8 mouse cellular contexts compared by ENCODE assay signal in genomic region chr9:106447348-106447747, GRCm38 (mm10). TPM values are rescaled to one million over a fixed set of nuclear protein-coding genes. Genes with fewer than 3 reads are reported as not detected.
DNase-seq lines count a peak whose midpoint lies in the region; ATAC-seq and TF ChIP-seq lines count a peak whose summit lies in the region.

TSS of gene Abhd14b (plus strand) at chr9:106447459.
TSS of gene Abhd14a (minus strand) at chr9:106447678.

- H3K36me3 ChIP-seq in heart, embryonic 11.5 days (ENCODE audit: control insufficient read depth, insufficient read depth, low read length) = no peaks in the 10 kb centered on the region
- no peaks in the 10 kb centered on the region for H3K36me3 ChIP-seq in kidney, embryonic 16.5 days (ENCODE audit: insufficient read depth, low read length)
- peaks cover 7% of the 10 kb centered on the region; the same call in 1 of the 2 replicates for H3K36me3 ChIP-seq in liver, adult 2 months (ENCODE audit: control insufficient read depth, insufficient read depth, low read length)
- H3K36me3 ChIP-seq in myocyte (ENCODE audit: control insufficient read depth, insufficient read depth) = no peaks in the 10 kb centered on the region
- H3K36me3 ChIP-seq in splenic B cell, adult 2 months (ENCODE audit: control insufficient read depth, insufficient read depth, low read length, poor library complexity, severe bottlenecking) = no peaks in the 10 kb centered on the region

- H3K4me2 ChIP-seq in heart, embryonic 11.5 days = peak within 1 kb of the TSS; percentile 85
- peak within 1 kb of the TSS; percentile 82 for H3K4me2 ChIP-seq in kidney, embryonic 16.5 days (replicated peaks; ENCODE audit: low read depth, low read length)
- peak within 1 kb of the TSS; percentile 99 for H3K4me2 ChIP-seq in myocyte (ENCODE audit: low read depth)

- WGBS in bone marrow, adult 2 months = under 1% methylated on average over 24 of the region's 24 CpGs
- under 1% methylated on average over 24 of the region's 24 CpGs for WGBS in heart, embryonic 11.5 days (ENCODE audit: insufficient replicate concordance)
- under 1% methylated on average over 24 of the region's 24 CpGs for WGBS in kidney, embryonic 16.5 days
- WGBS in liver, adult 2 months = under 1% methylated on average over 24 of the region's 24 CpGs

- H3K9me3 ChIP-seq in heart, embryonic 11.5 days (replicated peaks; ENCODE audit: control insufficient read depth, low read length) = no peaks in the 10 kb centered on the region
- H3K9me3 ChIP-seq in kidney, embryonic 16.5 days (ENCODE audit: low read length) = no peaks in the 10 kb centered on the region

- peak; percentile 48; the same call in 1 of the 2 replicates for TF ChIP-seq POLR2A in bone marrow, adult 2 months (IDR thresholded peaks at IDR 0.05; ENCODE audit: borderline replicate concordance, control insufficient read depth, low read depth, low read length)
- peak; percentile 57 for TF ChIP-seq POLR2A in embryonic fibroblast, embryonic 13.5 days (IDR thresholded peaks at IDR 0.05; ENCODE audit: low read depth, low read length)
- TF ChIP-seq POLR2A in liver, adult 2 months (IDR thresholded peaks at IDR 0.05; ENCODE audit: extremely low read depth, insufficient read depth, low read length) = peak; percentile 53; the same call in 1 of the 2 replicates
- peak; percentile 57 for TF ChIP-seq POLR2A in myocyte (IDR thresholded peaks at IDR 0.05; ENCODE audit: insufficient read length, low read depth)

- peaks cover 4% of the 10 kb centered on the region for H3K27me3 ChIP-seq in heart, embryonic 11.5 days (ENCODE audit: control insufficient read depth, insufficient read depth, low read length)
- no peaks in the 10 kb centered on the region for H3K27me3 ChIP-seq in kidney, embryonic 16.5 days (ENCODE audit: insufficient read depth, low read length)
- no peaks in the 10 kb centered on the region for H3K27me3 ChIP-seq in liver, adult 2 months (ENCODE audit: control insufficient read depth, insufficient read depth, low read length)
- H3K27me3 ChIP-seq in myocyte (ENCODE audit: control insufficient read depth, insufficient read depth, insufficient read length) = no peaks in the 10 kb centered on the region
- H3K27me3 ChIP-seq in splenic B cell, adult 2 months (ENCODE audit: control insufficient read depth, insufficient read depth, low read length, poor library complexity, severe bottlenecking) = no peaks in the 10 kb centered on the region

- peak; percentile 80 for ATAC-seq in heart, embryonic 11.5 days (replicated peaks; ENCODE audit: insufficient number of reproducible peaks, low FRiP score, low TSS enrichment)
- peak; percentile 89 for ATAC-seq in kidney, embryonic 16.5 days (ENCODE audit: low FRiP score, low TSS enrichment)

- H3K27ac ChIP-seq in bone marrow, adult 2 months (ENCODE audit: control insufficient read depth, insufficient read depth, low read depth, low read length, poor library complexity) = peak within 1 kb of the TSS; percentile 59; the same call in 1 of the 2 replicates
- H3K27ac ChIP-seq in embryonic fibroblast, embryonic 13.5 days (ENCODE audit: insufficient read depth, low read length) = peak within 1 kb of the TSS; percentile 66
- peak within 1 kb of the TSS; percentile 59 for H3K27ac ChIP-seq in heart, embryonic 11.5 days (ENCODE audit: low read depth, low read length)
- H3K27ac ChIP-seq in kidney, embryonic 16.5 days (ENCODE audit: low read length) = peak within 1 kb of the TSS; percentile 89
- H3K27ac ChIP-seq in liver, adult 2 months (replicated peaks; ENCODE audit: insufficient read depth, low read depth, low read length) = peak within 1 kb of the TSS; percentile 100

- H3ac ChIP-seq in myocyte (ENCODE audit: control insufficient read depth, insufficient read length) = no peak within 1 kb of the TSS

- TF ChIP-seq CTCF in bone marrow, adult 2 months (IDR thresholded peaks at IDR 0.05; ENCODE audit: control insufficient read depth, insufficient read depth, low read length) = peak; percentile 26; the same call in 1 of the 2 replicates
- peak; percentile 38; the same call in 1 of the 2 replicates for TF ChIP-seq CTCF in embryonic fibroblast, embryonic 13.5 days (IDR thresholded peaks at IDR 0.05; ENCODE audit: borderline replicate concordance, insufficient read depth, low read length)
- TF ChIP-seq CTCF in liver, adult 2 months (IDR thresholded peaks at IDR 0.05; ENCODE audit: low read depth, low read length) = peak; percentile 70

- peaks cover 3% of the 10 kb centered on the region; the same call in 1 of the 2 replicates for H3K4me1 ChIP-seq in bone marrow, adult 2 months (ENCODE audit: control insufficient read depth, insufficient read depth, low read length)
- peaks cover 18% of the 10 kb centered on the region for H3K4me1 ChIP-seq in embryonic fibroblast, embryonic 13.5 days (ENCODE audit: control insufficient read depth, insufficient read depth, low read length)
- H3K4me1 ChIP-seq in heart, embryonic 11.5 days (ENCODE audit: control insufficient read depth, insufficient read depth, low read length) = peaks cover 29% of the 10 kb centered on the region
- H3K4me1 ChIP-seq in kidney, embryonic 16.5 days (ENCODE audit: insufficient read depth, low read length) = peaks cover 67% of the 10 kb centered on the region
- peaks cover 32% of the 10 kb centered on the region for H3K4me1 ChIP-seq in liver, adult 2 months (ENCODE audit: control insufficient read depth, insufficient read depth, low read length)

- H3K9ac ChIP-seq in heart, embryonic 11.5 days (ENCODE audit: low read depth, low read length) = peak within 1 kb of the TSS; percentile 74
- H3K9ac ChIP-seq in kidney, embryonic 16.5 days (replicated peaks; ENCODE audit: low read length) = peak within 1 kb of the TSS; percentile 64
- peak within 1 kb of the TSS; percentile 93 for H3K9ac ChIP-seq in liver, adult 2 months (ENCODE audit: low read depth, low read length)

- peak within 1 kb of the TSS; percentile 57 for H3K4me3 ChIP-seq in bone marrow, adult 2 months (replicated peaks; ENCODE audit: control insufficient read depth, low read depth, low read length)
- H3K4me3 ChIP-seq in embryonic fibroblast, embryonic 13.5 days (ENCODE audit: insufficient read depth, low read length) = peak within 1 kb of the TSS; percentile 77
- H3K4me3 ChIP-seq in heart, embryonic 11.5 days (ENCODE audit: low read depth, low read length) = peak within 1 kb of the TSS; percentile 51
- peak within 1 kb of the TSS; percentile 66 for H3K4me3 ChIP-seq in kidney, embryonic 16.5 days (ENCODE audit: low read length)
- peak within 1 kb of the TSS; percentile 79 for H3K4me3 ChIP-seq in liver, adult 2 months (ENCODE audit: insufficient read depth, low read depth, low read length)
- H3K4me3 ChIP-seq in myocyte = peak within 1 kb of the TSS; percentile 40

- peak; percentile 94 for DNase-seq in A20 (ENCODE audit: low read depth, low spot score)
- DNase-seq in liver, adult 2 months (ENCODE audit: extremely low read depth, low read depth, low spot score) = peak; percentile 98
- DNase-seq in splenic B cell, adult 2 months (ENCODE audit: low read depth, low spot score) = peak; percentile 79

- H3K79me2 ChIP-seq in liver, adult 2 months (ENCODE audit: control insufficient read depth, insufficient read depth, low read length) = peaks cover 11% of the 10 kb centered on the region; the same call in 1 of the 2 replicates
- H3K79me2 ChIP-seq in myocyte (ENCODE audit: control insufficient read depth, insufficient read depth) = no peaks in the 10 kb centered on the region

TF ChIP-seq in myocyte, 11 proteins besides CTCF, POLR2A, EP300 and RAD21:
- TF ChIP-seq POLR2AphosphoS2 (IDR thresholded peaks at IDR 0.05; ENCODE audit: insufficient read length, low read depth) (peak; percentile 44), E2F4 (IDR thresholded peaks at IDR 0.05; ENCODE audit: insufficient read depth) (no peak), MYOD1 (IDR thresholded peaks at IDR 0.05; ENCODE audit: control insufficient read depth in 1 of 3, insufficient read length in 2 of 3, low read depth in 2 of 3) (peak in 1 of 3 experiments; percentile 8), USF1 (IDR thresholded peaks at IDR 0.05; ENCODE audit: low read depth) (peak; percentile 33)

RNA-seq across cellular contexts. Expression of gene Abhd14b, which starts in this region (rescaled TPM):
- polyA plus RNA-seq in bone marrow, adult 2 months (2011; ENCODE audit: insufficient read depth, insufficient read length, low replicate concordance, missing spikeins) = 4.9 and 6.5 TPM in 2 replicates
- 16.4 and 16.8 TPM in 2 replicates for polyA plus RNA-seq in embryonic fibroblast, embryonic 13.5 days (2011; ENCODE audit: insufficient read length, low read depth, missing spikeins)
- 4.7 and 5.0 TPM in 2 replicates for polyA plus RNA-seq in heart, embryonic 11.5 days (2014; fragmentation: Nextera tagmentation; extraction: Ambion mirVana)
- polyA plus RNA-seq in kidney, embryonic 16.5 days (2015; fragmentation: Nextera tagmentation; extraction: Ambion mirVana) = 45.5 and 48.3 TPM in 2 replicates
- total RNA-seq in liver, adult 2 months (2014; rRNA removed) = 129 and 183 TPM in 2 replicates
- polyA plus RNA-seq in liver, adult 2 months (2012; rRNA removed) = 402 and 415 TPM in 2 replicates
- 4.2 TPM for polyA plus RNA-seq in myocyte (2012; fragmentation: generic; extraction: Trizol)

RNA-seq across cellular contexts. Expression of gene Abhd14a, which starts in this region (rescaled TPM):
- polyA plus RNA-seq in bone marrow, adult 2 months (2011; ENCODE audit: insufficient read depth, insufficient read length, low replicate concordance, missing spikeins) = 4.4 and 16.3 TPM in 2 replicates
- 29.7 and 31.3 TPM in 2 replicates for polyA plus RNA-seq in embryonic fibroblast, embryonic 13.5 days (2011; ENCODE audit: insufficient read length, low read depth, missing spikeins)
- polyA plus RNA-seq in heart, embryonic 11.5 days (2014; fragmentation: Nextera tagmentation; extraction: Ambion mirVana) = 41.2 and 41.9 TPM in 2 replicates
- 68.8 and 70.3 TPM in 2 replicates for polyA plus RNA-seq in kidney, embryonic 16.5 days (2015; fragmentation: Nextera tagmentation; extraction: Ambion mirVana)
- 8.2 and 10.4 TPM in 2 replicates for total RNA-seq in liver, adult 2 months (2014; rRNA removed)
- 22.7 and 24.4 TPM in 2 replicates for polyA plus RNA-seq in liver, adult 2 months (2012; rRNA removed)
- polyA plus RNA-seq in myocyte (2012; fragmentation: generic; extraction: Trizol) = 19.2 TPM

Comparison
In these comparisons a context has a peak if more than half of its experiments do, and no peak if none do; other contexts are left out.
1. Peak in every context shown above with its lines: DNase-seq, ATAC-seq, H3K4me3 ChIP-seq and H3K27ac ChIP-seq.